Comparison of ENCODE assay signal across 9 mouse cellular contexts in genomic region chr9:102306645-102307415, GRCm38 (mm10). TPM values are rescaled to one million over a fixed set of nuclear protein-coding genes. Genes with fewer than 3 reads are reported as not detected.
DNase-seq lines count a peak whose midpoint lies in the region; ATAC-seq lines count a peak whose summit lies in the region.
"Had no signal": no experiment of that assay in that cellular context is flagged by ENCODE, and none has a peak within 500 bp of the region (broad histone marks: within the 10 kb centered on the region; RNA-seq: fewer than 3 reads in every experiment).

No protein-coding gene starts in this region.

- WGBS in hindbrain, embryonic 10.5 days: 75% methylated on average over 1 of the region's 1 CpGs
- WGBS in hindbrain, embryonic 16.5 days: 67% methylated on average over 1 of the region's 1 CpGs

- peaks cover 3% of the 10 kb centered on the region; the same call in 1 of the 2 replicates for H3K9me3 ChIP-seq in hindbrain, embryonic 10.5 days
- no peaks in the 10 kb centered on the region; the same call in 1 of the 2 replicates for H3K9me3 ChIP-seq in hindbrain, embryonic 16.5 days (ENCODE audit: control insufficient read depth, low read length)

- H3K36me3 ChIP-seq in hindbrain, embryonic 10.5 days: no peaks in the 10 kb centered on the region
- H3K36me3 ChIP-seq in hindbrain, embryonic 16.5 days (ENCODE audit: control insufficient read depth, insufficient read depth, low read length): no peaks in the 10 kb centered on the region
- H3K36me3 ChIP-seq: midbrain, embryonic 12.5 days had no signal

- peaks cover 51% of the 10 kb centered on the region for H3K4me1 ChIP-seq in hindbrain, embryonic 10.5 days (replicated peaks)
- H3K4me1 ChIP-seq in hindbrain, embryonic 16.5 days (ENCODE audit: control insufficient read depth, insufficient read depth, low read depth, low read length): peaks cover 14% of the 10 kb centered on the region

- no peak for DNase-seq in hindbrain, embryonic 10.5 days (ENCODE audit: low spot score)
- DNase-seq in adrenal gland, postnatal 10 days: peak; percentile 36
- DNase-seq in heart, adult 9 months (ENCODE audit: low spot score in 2 of 2): peak; percentile 79 to 88
- DNase-seq in kidney, postnatal 36 days: peak; percentile 72 to 76
- DNase-seq in thymus, postnatal 10 days (ENCODE audit: low spot score in 2 of 2): no peak
- DNase-seq in embryo, embryonic 10.5 days (ENCODE audit: low spot score): no peak
- no peak for DNase-seq in spleen, postnatal 4 days (ENCODE audit: low spot score in 2 of 2)

- ATAC-seq in hindbrain, embryonic 16.5 days: no peak

- peak overlapping the region; percentile 56; the same call in 1 of the 2 replicates for H3K27ac ChIP-seq in hindbrain, embryonic 10.5 days
- H3K27ac ChIP-seq in hindbrain, embryonic 16.5 days (ENCODE audit: low read depth, low read length): no peak overlapping the region
- H3K27ac ChIP-seq: midbrain, embryonic 12.5 days had no signal

- no peak overlapping the region for H3K4me2 ChIP-seq in hindbrain, embryonic 16.5 days (ENCODE audit: low read length)
- H3K4me2 ChIP-seq: midbrain, embryonic 12.5 days had no signal

- peaks cover 4% of the 10 kb centered on the region; the same call in 1 of the 2 replicates for H3K27me3 ChIP-seq in hindbrain, embryonic 10.5 days (ENCODE audit: insufficient read depth, poor library complexity, severe bottlenecking)
- H3K27me3 ChIP-seq in hindbrain, embryonic 16.5 days (replicated peaks; ENCODE audit: control insufficient read depth, insufficient read depth, low read length): no peaks in the 10 kb centered on the region

- no peak overlapping the region for H3K9ac ChIP-seq in hindbrain, embryonic 16.5 days (ENCODE audit: low read depth, low read length)
- H3K9ac ChIP-seq: midbrain, embryonic 12.5 days had no signal

- H3K4me3 ChIP-seq in hindbrain, embryonic 10.5 days: no peak overlapping the region
- H3K4me3 ChIP-seq in hindbrain, embryonic 16.5 days (ENCODE audit: low read length): no peak overlapping the region
- H3K4me3 ChIP-seq: midbrain, embryonic 12.5 days had no signal

RNA-seq across cellular contexts. Expression of gene Ephb1, which starts 47.7 kb away (rescaled TPM):
- polyA plus RNA-seq in hindbrain, embryonic 10.5 days (2016; fragmentation: Nextera tagmentation; extraction: Ambion mirVana): 8.0 and 12.0 TPM in 2 replicates
- polyA plus RNA-seq in hindbrain, embryonic 16.5 days (2015; fragmentation: Nextera tagmentation; extraction: Ambion mirVana): 41.2 and 47.5 TPM in 2 replicates
- 1 to 10 TPM; 3.5 to 4.6 TPM for total RNA-seq in adrenal gland, postnatal 10 days (2021)

Comparison
In these comparisons a context has a peak if more than half of its experiments do, and no peak if none do; other contexts are left out.
1. DNase-seq: peak in adrenal gland, postnatal 10 days (single experiment), heart, adult 9 months (2 of 2) and kidney, postnatal 36 days (2 of 2); none in hindbrain, embryonic 10.5 days (single experiment), thymus, postnatal 10 days (0 of 2), embryo, embryonic 10.5 days (single experiment) and spleen, postnatal 4 days (0 of 2).